Mouse (Mus musculus): ENCODE results near the gene Arpc3.
"Not testable (repeated sequence)": the region's sequence is repeated elsewhere in the genome, so short reads cannot be mapped to it uniquely, and the experiment has no call there.

Arpc3 gene

DNA sequence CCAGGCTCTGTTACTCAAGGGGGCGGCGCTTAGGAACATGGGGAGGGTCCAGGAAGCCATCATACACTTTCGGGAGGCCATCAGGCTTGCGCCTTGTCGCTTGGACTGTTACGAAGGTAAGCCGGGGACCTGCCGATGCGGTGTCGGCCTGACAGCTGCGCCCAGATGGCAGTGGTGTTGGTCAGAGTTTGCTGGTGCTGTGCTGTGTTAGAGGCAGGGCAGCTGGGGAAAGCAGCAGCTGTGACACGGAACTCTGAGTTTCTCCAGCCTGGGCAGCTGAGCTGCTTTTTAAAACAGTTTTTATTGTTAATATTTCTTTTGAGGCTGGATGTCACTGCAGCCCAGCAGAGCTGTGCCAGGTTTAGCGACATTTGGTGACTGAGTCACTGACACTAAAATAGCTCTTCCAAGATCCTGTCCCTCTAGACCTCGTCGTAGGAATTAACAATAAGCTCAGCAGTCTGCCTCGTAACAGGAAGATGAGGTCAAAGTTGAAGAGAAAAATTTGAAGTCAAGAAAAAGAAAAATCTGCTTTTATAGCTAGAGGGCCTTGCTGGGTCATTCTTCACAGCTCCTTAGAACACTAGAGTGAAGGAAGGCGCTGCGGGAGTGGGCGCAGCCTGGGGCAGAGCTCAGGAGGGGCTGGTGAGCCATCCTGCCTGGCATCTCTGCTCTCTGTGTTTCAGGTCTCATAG is 47.9 kb downstream of the Arpc3 start:
- DNase-seq (ENCODE audit: low spot score in 2 of 2): no peak

GRCm38 (mm10) chr5:122440095-122440630 is 48.5 kb downstream of the Arpc3 start:
- DNase-seq (ENCODE audit: low spot score in 2 of 2): no peak

DNA sequence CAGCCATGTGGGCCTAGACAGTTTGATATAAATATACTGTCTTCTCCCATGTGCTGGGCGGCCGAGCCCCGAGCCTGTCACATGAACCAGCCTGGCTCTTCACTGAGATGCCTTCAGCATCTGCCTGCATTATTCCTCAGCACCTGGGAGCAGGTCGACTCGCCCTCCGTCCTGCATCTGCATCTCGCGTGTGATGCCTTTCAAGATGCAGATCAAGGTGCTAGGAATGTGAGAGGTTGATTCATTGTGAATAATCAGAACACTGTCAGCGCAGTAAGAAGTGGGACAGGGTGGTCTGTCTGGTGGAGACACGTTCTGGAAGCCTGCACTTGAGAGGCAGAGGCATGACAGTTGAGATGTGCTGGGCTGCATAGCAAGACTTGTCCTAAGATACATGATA is 52.8 kb downstream of the Arpc3 start:
- DNase-seq (ENCODE audit: low spot score in 2 of 2): no peak

- no peak for DNase-seq (ENCODE audit: low spot score in 2 of 2)
Observed at GRCm38 (mm10) chr5:122445051-122445610, 53.5 kb downstream of the Arpc3 start.

DNA sequence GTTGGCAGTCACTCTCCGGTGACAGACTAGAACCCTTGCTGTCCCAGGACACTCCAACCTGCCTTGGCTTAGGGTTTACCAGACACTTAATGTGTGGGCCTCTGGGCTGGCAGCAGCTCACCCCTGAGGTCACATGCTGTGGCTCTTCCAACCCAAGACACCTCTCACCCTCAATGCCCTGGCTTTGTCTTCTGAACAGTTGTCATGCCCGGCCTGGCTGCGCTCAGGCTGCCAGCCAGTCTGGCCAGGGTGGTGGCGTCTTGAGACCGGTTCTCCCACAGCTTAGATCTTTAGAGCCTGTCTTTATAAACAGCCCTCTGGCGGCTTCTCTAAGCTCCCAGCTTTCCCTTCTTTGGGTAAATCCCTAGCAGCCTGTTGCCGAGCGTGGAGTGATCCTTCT is 56.2 kb downstream of the Arpc3 start:
- DNase-seq (ENCODE audit: low spot score in 2 of 2): no peak

GRCm38 (mm10) chr5:122448869-122449268 is 57.2 kb downstream of the Arpc3 start:
- DNase-seq (ENCODE audit: low spot score in 2 of 2): no peak

- no peak for DNase-seq (ENCODE audit: low spot score in 2 of 2)
Observed at GRCm38 (mm10) chr5:122449946-122450345, 58.3 kb downstream of the Arpc3 start.

DNA sequence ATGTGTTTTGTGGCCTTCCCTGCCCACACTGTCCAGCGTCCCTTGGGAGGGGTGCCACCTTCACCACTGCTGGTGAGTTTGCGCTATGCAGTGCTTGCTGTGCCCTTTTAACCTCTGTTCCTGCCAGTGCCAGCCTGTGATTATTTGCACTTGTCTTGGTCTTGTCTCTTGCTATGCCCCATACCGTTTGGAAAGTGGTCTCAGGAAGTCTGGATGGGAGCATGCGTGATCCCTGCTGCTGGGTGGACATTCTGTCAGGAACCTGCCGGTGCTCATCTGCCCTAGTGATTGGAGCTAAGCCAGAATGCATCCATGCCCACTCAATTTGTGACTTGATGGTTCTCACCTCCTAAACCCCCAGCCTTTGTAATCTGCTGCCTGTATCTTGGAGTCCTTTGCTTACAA is 59.2 kb downstream of the Arpc3 start:
- DNase-seq (ENCODE audit: low spot score in 2 of 2): no peak

- DNase-seq (ENCODE audit: low spot score in 2 of 2): no peak
Observed at GRCm38 (mm10) chr5:122451324-122451723, 59.6 kb downstream of the Arpc3 start.

DNA sequence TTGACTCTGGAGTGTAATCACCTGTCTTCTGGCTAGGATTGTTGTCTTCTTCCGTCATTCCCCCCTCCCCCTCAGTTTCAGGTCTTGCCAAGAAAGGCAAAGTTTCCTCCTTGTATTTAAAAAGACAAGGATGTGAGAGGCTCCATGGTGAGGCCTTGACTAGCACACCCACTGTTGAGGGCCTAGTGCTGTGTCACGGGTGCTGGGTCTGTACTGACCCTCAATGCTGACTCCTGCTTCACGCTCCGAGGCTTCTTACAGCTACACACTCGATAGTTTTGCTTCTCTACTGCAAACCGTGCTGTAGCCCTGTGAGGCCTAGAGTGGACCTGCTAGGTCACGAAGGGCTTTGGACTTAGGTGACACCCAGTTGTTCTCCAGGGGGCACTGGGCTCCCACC is 60.5 kb downstream of the Arpc3 start:
- DNase-seq (ENCODE audit: low spot score in 2 of 2): no peak

DNA sequence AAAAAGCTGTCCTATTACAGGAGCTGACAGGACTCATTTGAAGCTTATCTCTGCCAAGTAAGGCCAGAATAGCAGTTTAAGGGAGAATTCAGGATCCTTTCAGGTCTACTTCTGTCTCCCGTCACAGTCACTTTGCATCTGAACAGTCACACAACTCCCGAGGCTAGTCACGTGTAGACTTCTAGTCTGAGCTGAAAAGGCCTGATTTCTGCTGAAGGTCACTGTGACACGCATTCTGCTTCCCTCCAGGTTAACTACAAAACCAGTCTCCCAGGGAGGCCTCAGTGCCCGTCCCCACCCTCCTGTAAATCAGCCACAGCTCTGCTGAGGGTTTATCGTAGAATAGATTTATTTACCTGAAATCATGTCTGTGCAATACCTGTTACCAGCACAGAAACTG is 61.5 kb downstream of the Arpc3 start:
- DNase-seq (ENCODE audit: low spot score in 2 of 2): no peak

DNA sequence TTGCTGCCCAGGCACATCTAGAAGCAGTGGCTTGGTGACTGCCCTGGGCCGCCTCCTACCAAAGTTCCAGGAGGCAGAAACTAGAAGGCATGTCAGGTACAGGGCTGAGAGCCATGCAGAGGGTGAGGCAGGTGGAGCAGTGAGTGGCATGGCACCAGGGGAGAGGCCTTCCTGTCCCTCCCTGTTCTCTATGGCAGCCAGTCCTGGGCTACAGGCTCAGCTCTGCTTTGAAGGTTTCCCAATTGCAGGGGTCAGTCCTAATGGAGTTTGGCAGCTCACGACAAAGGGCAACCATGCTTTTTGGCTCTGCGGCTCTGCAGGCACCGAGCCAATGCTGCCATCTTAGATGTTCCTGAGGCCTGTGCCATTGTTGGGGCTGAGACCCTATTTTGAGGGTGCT is 62.8 kb downstream of the Arpc3 start:
- DNase-seq (ENCODE audit: low spot score in 2 of 2): no peak

DNA sequence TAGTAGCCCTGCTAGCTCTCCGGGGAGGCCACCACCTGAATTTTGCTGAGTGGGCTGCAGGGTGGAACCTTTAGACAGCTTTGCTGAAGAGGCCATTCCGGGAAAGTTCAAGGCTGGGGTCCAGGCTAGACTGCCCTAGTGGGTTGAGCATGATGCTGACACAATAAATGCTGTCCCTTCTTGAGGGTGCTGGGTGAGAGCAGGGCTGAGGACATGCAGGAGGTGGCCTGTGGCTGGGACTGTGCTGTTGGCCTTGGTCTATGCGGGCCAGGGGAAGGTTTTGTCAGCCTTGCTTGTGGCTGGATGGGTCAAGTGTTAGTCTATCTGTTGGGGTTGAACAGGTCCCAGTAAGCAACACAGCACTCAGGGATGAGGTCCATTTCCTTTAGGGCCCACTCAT is 63.2 kb downstream of the Arpc3 start:
- DNase-seq (ENCODE audit: low spot score in 2 of 2): no peak

DNA sequence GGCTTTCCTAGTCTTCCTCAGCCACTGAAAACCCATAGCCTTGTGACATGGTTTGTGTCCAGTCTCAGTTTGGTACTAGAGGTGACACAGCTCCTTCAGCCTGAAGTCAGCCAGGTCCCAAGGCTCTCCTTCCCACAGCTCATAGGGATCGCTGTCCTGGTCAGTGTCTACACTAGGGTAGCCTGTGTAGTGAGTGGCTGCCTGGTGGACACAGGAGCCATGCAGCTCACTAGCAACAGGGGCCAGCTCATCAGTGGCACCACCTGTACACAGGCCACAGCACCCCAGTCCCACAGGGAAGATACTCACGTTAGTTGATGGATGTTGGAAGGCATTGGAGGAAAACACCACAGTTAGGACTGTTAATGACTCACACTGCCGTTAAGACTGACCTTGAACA is 63.9 kb downstream of the Arpc3 start:
- DNase-seq (ENCODE audit: low spot score in 2 of 2): no peak

DNA sequence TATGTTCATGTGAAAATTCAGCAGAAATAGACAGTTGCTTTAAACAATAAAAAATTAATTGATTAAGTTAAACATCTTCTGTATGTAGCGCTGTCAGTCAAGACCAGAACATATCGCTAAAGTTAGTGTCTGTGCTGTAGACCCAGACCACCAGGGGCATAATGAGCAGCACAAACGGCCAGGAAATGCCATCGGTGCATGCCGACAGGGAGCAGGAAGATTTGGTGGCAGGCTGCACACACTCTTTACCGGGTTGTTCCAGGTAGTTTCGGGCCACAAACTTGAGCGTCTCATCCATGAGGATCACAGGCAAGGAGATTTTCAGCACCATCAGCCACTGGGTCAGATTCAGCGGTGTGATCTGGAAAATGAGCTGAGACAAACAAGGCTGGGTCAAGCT is 65.4 kb downstream of the Arpc3 start:
- DNase-seq (ENCODE audit: low spot score in 2 of 2): not testable (repeated sequence)

DNA sequence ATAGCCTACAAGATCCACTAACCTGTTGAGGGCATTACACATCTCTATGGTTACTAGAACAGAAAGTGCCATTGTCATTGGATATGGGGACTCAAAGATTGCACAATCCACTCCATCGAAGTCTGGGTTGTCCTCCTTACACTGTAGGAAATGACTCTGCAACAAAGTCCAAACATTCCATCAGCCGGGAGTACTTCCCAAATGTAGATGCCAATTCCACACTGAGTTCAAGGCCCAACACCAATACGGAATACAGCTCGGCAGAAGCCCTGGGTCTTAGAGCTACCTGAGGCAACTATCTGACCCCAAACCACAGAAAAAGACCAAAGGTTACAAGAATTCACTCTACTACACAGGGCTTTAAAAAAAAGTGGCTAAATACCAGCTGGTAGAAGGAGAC is 66.4 kb downstream of the Arpc3 start:
- no peak for DNase-seq (ENCODE audit: low spot score in 2 of 2)

DNA sequence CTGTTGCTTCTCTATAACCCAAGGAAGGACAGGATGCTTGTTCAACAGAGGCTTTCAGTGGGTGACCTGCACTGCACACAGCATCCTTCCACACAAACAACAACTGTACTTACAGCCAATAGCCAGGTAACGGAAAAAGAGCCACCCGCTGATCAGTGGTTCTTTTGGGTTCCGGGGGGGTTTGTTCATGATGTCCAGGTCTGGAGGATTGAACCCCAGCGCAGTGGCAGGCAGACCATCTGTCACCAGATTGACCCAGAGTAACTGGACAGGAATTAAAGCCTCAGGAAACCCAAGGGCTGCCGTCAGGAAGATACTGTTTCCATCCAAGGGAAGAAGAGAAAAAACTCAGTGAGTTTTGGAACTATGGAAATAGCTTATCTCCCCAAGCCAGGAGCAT is 67.7 kb downstream of the Arpc3 start:
- DNase-seq (ENCODE audit: low spot score in 2 of 2): no peak

GRCm38 (mm10) chr5:122460656-122461055 is 69.0 kb downstream of the Arpc3 start:
- no peak for DNase-seq (ENCODE audit: low spot score in 2 of 2)

- no peak for DNase-seq (ENCODE audit: low spot score in 2 of 2)
Observed at GRCm38 (mm10) chr5:122461431-122461830, 69.8 kb downstream of the Arpc3 start.
